Mouse (Mus musculus) layer of hippocampus, postnatal 36 days (tissue): Measurements from ENCODE around the gene Dlg5. TPM values are rescaled to one million over a fixed set of nuclear protein-coding genes. Genes with fewer than 3 reads are reported as not detected.

Experiments
- DNase-seq, 2 experiments: peaks; one replicate each; pipeline ENCODE4 v3.0.0; 2022
- total RNA-seq, 2 experiments: library from RNA; stranded (reverse); gene quantifications; 2 replicates each; pipeline ENCODE4 v1.2.3; 2021

Dlg5 gene
- total RNA-seq, 2 experiments from 2014 or later, result 57.8 to 61.7 TPM

- peak; percentile 59 to 60 for DNase-seq
Measured at GRCm38 (mm10) chr14:24232641-24233633, 12.8 kb downstream of the Dlg5 start.

DNA sequence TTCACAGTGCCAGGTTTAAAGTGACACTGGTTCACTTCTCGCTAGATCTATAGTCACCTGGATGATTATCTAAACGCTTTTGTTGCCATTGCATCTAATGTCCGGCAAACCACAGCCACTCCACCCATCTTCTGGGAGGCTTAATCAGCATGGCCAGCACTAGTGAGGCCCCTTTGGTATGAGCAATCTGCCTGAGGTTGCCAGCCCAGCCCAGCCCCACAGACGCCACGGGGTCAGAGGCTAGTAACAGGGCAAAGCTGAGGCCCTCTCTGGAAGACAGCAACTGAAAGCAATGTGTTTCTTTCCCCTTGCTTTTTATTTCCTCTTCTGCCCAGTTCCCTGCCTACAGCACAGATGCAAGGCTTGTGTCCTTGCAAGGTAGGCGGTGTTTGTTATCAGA, 17.2 kb downstream of the Dlg5 start:
- DNase-seq, result no peak

- DNase-seq, result no peak
Measured at GRCm38 (mm10) chr14:24227015-24227414, 18.7 kb downstream of the Dlg5 start.

GRCm38 (mm10) chr14:24226344-24226743, 19.4 kb downstream of the Dlg5 start:
- DNase-seq, result no peak

GRCm38 (mm10) chr14:24222759-24223158, 23.0 kb downstream of the Dlg5 start:
- DNase-seq, result no peak

DNA sequence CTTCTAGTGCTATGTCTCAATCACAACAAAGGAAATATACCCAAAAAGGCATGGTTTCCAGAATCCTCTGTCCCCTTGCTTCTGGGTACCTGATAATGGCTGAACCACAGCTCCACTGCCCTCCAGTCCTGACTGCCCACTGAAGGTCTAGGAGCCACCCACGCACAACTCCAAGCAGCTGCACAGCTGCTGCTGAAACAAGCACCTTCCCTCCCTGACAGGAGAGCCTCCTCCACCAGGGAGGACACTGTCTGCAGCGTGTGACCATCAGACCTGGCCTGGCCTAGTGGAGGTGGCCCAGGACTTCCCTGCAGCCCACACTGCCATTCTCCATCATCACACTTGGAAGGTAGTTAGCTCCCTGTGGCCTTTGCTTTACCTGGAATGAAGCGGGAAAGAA, 23.4 kb downstream of the Dlg5 start:
- no peak for DNase-seq

GRCm38 (mm10) chr14:24217362-24217722, 28.4 kb downstream of the Dlg5 start:
- DNase-seq, result no peak

- DNase-seq, result no peak
Measured at GRCm38 (mm10) chr14:24216678-24217361, 28.9 kb downstream of the Dlg5 start.

DNA sequence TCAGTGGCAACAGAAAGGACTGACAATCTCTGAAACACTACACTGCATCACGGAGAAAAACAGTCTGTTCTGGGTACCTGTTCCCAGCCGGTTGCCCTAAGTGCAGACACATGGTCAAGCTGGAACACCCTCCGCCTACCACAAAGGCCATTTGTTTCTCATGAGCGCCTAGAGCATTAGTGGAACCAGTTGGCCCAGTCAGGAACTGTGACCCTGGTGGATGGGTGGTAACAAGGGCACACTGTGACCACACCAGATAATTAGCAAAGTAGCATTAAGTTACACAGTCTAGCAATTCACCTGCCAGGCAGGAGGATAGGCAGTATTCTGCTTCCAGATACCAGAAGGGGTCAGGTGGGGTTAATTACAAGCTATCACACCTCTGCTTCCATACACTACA, 29.7 kb downstream of the Dlg5 start:
- no peak for DNase-seq

GRCm38 (mm10) chr14:24214436-24214835, 31.3 kb downstream of the Dlg5 start:
- no peak for DNase-seq

- DNase-seq, result no peak
Measured at GRCm38 (mm10) chr14:24213336-24213735, 32.4 kb downstream of the Dlg5 start.

- DNase-seq, result no peak
Measured at GRCm38 (mm10) chr14:24212861-24213260, 32.9 kb downstream of the Dlg5 start.

DNA sequence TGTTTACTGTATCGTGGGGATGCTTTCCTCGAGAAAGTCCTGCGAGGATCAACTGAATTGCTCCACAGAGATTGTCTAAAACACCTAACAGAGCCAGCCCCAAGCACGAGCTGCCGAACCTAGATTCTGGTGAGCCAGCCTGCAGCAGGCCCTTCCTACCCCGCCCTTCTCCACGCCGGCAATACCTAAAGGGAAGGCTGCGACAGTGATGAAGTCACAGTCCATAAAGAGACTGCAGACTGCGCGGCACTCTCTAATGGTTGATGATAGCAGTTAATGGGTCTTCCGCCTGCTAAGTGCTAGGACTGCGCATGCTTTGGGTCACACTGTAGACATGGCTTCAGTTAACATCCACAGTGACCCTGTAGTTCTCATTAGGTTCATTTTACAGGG, 38.4 kb downstream of the Dlg5 start:
- no peak for DNase-seq

DNA sequence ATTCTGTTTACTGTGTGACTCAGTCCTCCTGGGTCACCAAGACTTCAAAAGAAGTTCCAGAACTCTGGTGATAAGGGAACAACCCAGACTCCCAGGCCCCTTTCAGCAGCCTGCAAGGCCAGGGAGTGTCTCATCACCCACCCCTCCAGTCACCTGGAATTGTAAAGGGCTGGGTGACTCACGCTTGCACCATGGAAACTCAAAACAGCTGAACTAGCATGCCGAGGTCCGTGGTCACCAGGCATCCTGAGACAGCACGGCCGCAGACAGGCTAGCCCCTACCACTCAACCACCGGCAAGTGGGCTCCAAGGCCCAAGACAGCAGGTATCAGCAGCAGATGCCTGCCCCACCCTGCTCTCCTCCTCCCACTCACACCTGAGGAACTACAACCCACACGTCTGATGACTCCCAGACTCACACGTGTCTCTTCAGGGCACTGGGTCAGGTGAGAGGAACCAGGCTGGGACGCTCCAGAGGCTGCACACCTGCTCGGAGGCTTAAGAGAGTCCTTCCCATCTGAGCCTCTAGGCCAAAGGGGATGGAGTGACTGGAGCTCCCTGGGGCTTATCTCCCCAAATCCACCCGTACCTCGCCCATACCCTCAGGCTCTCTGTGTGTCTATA, 38.9 kb downstream of the Dlg5 start:
- no peak for DNase-seq

- DNase-seq, result no peak
Measured at GRCm38 (mm10) chr14:24206314-24206713, 39.4 kb downstream of the Dlg5 start.

GRCm38 (mm10) chr14:24205281-24205871, 40.3 kb downstream of the Dlg5 start:
- peak; percentile 45 to 54 for DNase-seq

GRCm38 (mm10) chr14:24203210-24203609, 42.5 kb downstream of the Dlg5 start:
- no peak for DNase-seq

DNA sequence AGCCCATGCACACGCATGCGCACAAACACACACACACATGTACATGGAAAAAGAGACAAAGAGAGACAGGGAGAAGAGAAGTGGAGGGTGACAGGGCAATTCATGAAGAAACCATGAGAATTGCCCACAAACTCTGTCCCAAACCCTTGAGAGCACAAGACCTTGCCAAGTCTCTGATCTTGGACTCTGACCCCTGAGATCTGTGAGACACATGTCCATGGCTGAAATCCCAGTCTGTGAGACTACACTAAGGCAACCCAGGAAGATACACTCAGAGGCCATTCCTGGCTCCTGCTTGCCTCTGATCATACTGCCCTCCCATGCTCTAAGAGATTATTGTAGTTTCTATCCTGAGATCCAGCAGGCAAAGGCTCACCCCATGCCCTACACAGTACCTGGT, 44.9 kb downstream of the Dlg5 start:
- DNase-seq, result no peak

GRCm38 (mm10) chr14:24199732-24200131, 46.0 kb downstream of the Dlg5 start:
- no peak for DNase-seq

DNA sequence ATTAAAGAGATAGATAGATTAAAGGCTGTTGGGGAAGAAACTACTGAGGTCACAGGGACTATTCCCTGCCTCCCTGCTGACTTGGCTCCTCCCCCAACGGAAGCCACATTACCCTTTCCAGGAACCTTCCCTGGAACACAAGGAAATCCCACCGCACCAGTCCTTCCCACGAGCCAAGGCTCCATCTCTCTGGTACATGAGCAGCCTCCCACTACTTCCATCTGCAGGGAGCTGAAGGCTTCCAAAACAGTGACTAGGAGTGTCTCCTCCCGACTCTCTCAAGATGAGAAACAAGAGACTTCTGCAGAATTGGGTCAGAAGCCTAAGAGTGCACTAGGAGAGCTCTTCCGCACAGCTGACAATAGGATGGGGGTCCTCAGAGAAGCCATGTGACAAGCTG, 47.9 kb downstream of the Dlg5 start:
- DNase-seq, result peak in 1 of 2 experiments; percentile 39

DNA sequence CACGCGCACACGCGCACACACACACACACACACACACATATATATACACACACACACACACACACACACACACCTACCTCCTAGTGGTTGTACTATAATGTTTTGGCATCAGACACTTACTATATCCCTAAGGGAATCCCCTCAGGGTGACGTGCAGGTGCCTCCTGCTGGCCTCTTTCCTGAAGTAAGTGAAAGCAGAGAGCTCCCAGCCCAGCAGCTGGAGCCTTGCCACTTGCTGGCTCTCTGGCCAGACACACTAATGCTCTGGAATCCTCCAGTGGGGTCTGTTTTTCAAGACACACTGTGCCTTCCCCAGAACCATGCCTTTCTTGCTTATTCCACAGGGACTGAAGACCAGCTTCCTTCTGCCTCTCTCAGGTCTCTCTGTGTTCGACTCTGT, 48.8 kb downstream of the Dlg5 start:
- DNase-seq, result no peak

DNA sequence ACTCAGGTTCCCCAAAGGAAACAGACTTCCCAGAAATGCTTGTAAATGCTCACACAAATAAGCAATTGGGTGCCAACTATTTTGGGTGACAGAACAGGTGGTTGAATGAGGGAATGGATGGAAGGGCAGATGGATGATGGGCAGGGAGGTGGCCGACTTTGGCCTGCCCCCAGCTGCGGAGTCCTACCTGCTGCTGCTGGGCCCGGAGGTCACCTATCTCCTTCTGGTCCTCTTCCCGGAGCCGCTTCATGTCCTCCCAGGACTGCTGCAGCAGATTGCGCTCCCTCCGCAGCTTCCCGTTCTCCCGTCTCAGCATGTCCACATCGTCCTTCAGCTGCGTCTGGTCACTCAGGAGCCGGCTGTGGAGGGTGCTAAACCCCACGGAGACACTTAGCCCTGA, 55.6 kb downstream of the Dlg5 start:
- no peak for DNase-seq

DNA sequence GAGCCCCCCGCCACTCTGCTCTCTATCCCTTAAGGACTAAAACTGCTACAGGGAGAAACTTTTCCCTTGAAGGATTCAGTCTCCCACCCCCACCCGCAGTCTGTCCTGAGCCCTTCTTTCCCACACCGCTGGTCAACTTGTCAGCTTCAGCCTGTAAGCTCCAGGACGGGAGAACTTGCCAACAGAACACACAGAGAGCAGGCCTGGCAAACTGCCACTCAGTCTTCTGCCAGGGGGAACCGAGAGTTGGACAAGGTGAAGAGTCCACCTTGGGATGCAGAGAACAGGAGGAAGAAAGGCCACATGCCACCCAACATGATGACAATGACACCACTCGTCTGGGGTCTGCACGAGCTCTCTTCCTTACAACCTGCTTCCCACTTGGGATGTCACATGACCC, 56.1 kb downstream of the Dlg5 start:
- DNase-seq, result no peak
